Mouse (Mus musculus) inflammation-experienced regulatory T-cells (primary cell): ENCODE results near the gene Olfr1359. TPM values are rescaled to one million over a fixed set of nuclear protein-coding genes. Genes with fewer than 3 reads are reported as not detected.

Source experiments
- polyA plus RNA-seq, 2 experiments: library from polyadenylated mRNA; unstranded; fragments of 100-300 nt; shearing (Covaris generic); gene quantifications; one replicate each; pipeline ENCODE4 v1.2.1; 2017

Gene Olfr1359
- under 1 TPM in 1 of 2 experiments, not detected in 1; 0.71 TPM for polyA plus RNA-seq

GRCm38 (mm10) chr13:21697811-21698210 lies at the start of gene Olfr1359:
Gene Olfr1359, plus strand, starts transcription at chr13:21698111.

GRCm38 (mm10) chr13:21663286-21663685 lies 34.6 kb upstream of the Olfr1359 start, which contains the start of gene Olfr1361:
Gene Olfr1361, minus strand, starts transcription at chr13:21663386.

GRCm38 (mm10) chr13:21677305-21677704 lies 20.6 kb upstream of the Olfr1359 start, which contains the start of gene Olfr1360:
Gene Olfr1360, minus strand, starts transcription at chr13:21677405.

GRCm38 (mm10) chr13:21715864-21716539 lies 18.1 kb downstream of the Olfr1359 start, which contains the start of the genes Hist1h2bl and Hist1h2ai:
Gene Hist1h2bl, minus strand, starts transcription at chr13:21716143.
Gene Hist1h2ai, plus strand, starts transcription at chr13:21716422.

GRCm38 (mm10) chr13:21717397-21718357 lies 19.8 kb downstream of the Olfr1359 start, which contains the start of gene Hist1h3h:
Gene Hist1h3h, plus strand, starts transcription at chr13:21717659.

GRCm38 (mm10) chr13:21721757-21722372 lies 24.0 kb downstream of the Olfr1359 start, which contains the start of gene Hist1h2bm:
Gene Hist1h2bm, plus strand, starts transcription at chr13:21722044.

GRCm38 (mm10) chr13:21734906-21735767 lies 37.2 kb downstream of the Olfr1359 start, which contains the start of gene Hist1h4j:
Gene Hist1h4j, plus strand, starts transcription at chr13:21735064.

GRCm38 (mm10) chr13:21750159-21751017 lies 52.5 kb downstream of the Olfr1359 start, which contains the start of gene Hist1h4k:
Gene Hist1h4k, minus strand, starts transcription at chr13:21750505.

GRCm38 (mm10) chr13:21753524-21754285 lies 55.8 kb downstream of the Olfr1359 start, which contains the start of the genes Hist1h2ak and Hist1h2bn:
Gene Hist1h2ak, minus strand, starts transcription at chr13:21753827.
Gene Hist1h2bn, plus strand, starts transcription at chr13:21754123.

Other genes with a start within 250 kb of the Olfr1359 start
- gene Zscan26, start 244.4 kb upstream of the Olfr1359 start, polyA plus RNA-seq = 1 to 10 TPM; 7.6 to 7.7 TPM
- gene Nkapl, start 229.6 kb upstream of the Olfr1359 start, polyA plus RNA-seq = under 1 TPM; 0.11 to 0.44 TPM
- not detected for gene Zkscan4, start 219.2 kb upstream of the Olfr1359 start, polyA plus RNA-seq
- gene Gm10065, start 218.7 kb upstream of the Olfr1359 start, polyA plus RNA-seq = not detected
- under 1 TPM; 0.08 to 0.54 TPM for gene AK157302, start 202.9 kb upstream of the Olfr1359 start, polyA plus RNA-seq
- 10 to 100 TPM; 10.6 to 16.4 TPM for gene Gm11273, start 196.7 kb upstream of the Olfr1359 start, polyA plus RNA-seq
- 10 to 100 TPM in 1 of 2 experiments, 1 to 10 TPM in 1; 7.6 to 12.8 TPM for gene Zkscan8, start 167.0 kb upstream of the Olfr1359 start, polyA plus RNA-seq
- not detected for gene Olfr1366, start 155.3 kb upstream of the Olfr1359 start, polyA plus RNA-seq
- 1 to 10 TPM in 1 of 2 experiments, under 1 TPM in 1; 0.95 to 2.1 TPM for gene Olfr1535, start 138.2 kb upstream of the Olfr1359 start, polyA plus RNA-seq
- not detected for gene Olfr1364, start 116.4 kb upstream of the Olfr1359 start, polyA plus RNA-seq
- gene Olfr1362, start 84.1 kb upstream of the Olfr1359 start, polyA plus RNA-seq = not detected
- not detected for gene Olfr11, start 55.6 kb upstream of the Olfr1359 start, polyA plus RNA-seq
- under 1 TPM in 1 of 2 experiments, not detected in 1; 0.60 TPM for gene Olfr1361, start 34.7 kb upstream of the Olfr1359 start, polyA plus RNA-seq
- gene Olfr1360, start 20.7 kb upstream of the Olfr1359 start, polyA plus RNA-seq = under 1 TPM in 1 of 2 experiments, not detected in 1; 0.21 TPM
- gene Hist1h2bl, start 18.0 kb downstream of the Olfr1359 start, polyA plus RNA-seq = 1 to 10 TPM in 1 of 2 experiments, not detected in 1; 1.4 TPM
- gene Hist1h2ai, start 18.3 kb downstream of the Olfr1359 start, polyA plus RNA-seq = 10 to 100 TPM; 14.1 to 15.1 TPM
- 1 to 10 TPM; 1.7 to 2.2 TPM for gene Hist1h3h, start 19.5 kb downstream of the Olfr1359 start, polyA plus RNA-seq
- not detected for gene Hist1h2bm, start 23.9 kb downstream of the Olfr1359 start, polyA plus RNA-seq
- gene Hist1h4j, start 37.0 kb downstream of the Olfr1359 start, polyA plus RNA-seq = under 1 TPM in 1 of 2 experiments, not detected in 1; 0.34 TPM
- gene Hist1h4k, start 52.4 kb downstream of the Olfr1359 start, polyA plus RNA-seq = 10 to 100 TPM in 1 of 2 experiments, 1 to 10 TPM in 1; 4.7 to 30.8 TPM
- 1 to 10 TPM; 2.4 to 8.2 TPM for gene Hist1h2ak, start 55.7 kb downstream of the Olfr1359 start, polyA plus RNA-seq
- gene Hist1h2bn, start 56.0 kb downstream of the Olfr1359 start, polyA plus RNA-seq = 1 to 10 TPM; 3.2 to 5.7 TPM
- 1 to 10 TPM; 2.0 to 3.3 TPM for gene Hist1h1b, start 82.5 kb downstream of the Olfr1359 start, polyA plus RNA-seq
- gene Hist1h3i, start 85.3 kb downstream of the Olfr1359 start, polyA plus RNA-seq = 1 to 10 TPM in 1 of 2 experiments, not detected in 1; 1.5 TPM
- 1 to 10 TPM; 2.5 to 3.2 TPM for gene Hist1h2an, start 89.1 kb downstream of the Olfr1359 start, polyA plus RNA-seq
- 1 to 10 TPM in 1 of 2 experiments, not detected in 1; 1.6 TPM for gene Hist1h2bp, start 89.3 kb downstream of the Olfr1359 start, polyA plus RNA-seq
- gene Hist1h2bq, start 112.1 kb downstream of the Olfr1359 start, polyA plus RNA-seq = 10 to 100 TPM in 1 of 2 experiments, 1 to 10 TPM in 1; 7.5 to 13.4 TPM
- gene Hist1h2ao, start 112.4 kb downstream of the Olfr1359 start, polyA plus RNA-seq = not detected
- gene Hist1h4m, start 113.6 kb downstream of the Olfr1359 start, polyA plus RNA-seq = 10 to 100 TPM; 42.5 to 43.7 TPM
- gene Hist1h4n, start 134.1 kb downstream of the Olfr1359 start, polyA plus RNA-seq = 10 to 100 TPM; 22.4 to 34.7 TPM
- 100 to 1,000 TPM; 128 to 153 TPM for gene Hist1h2ap, start 135.4 kb downstream of the Olfr1359 start, polyA plus RNA-seq
- gene Hist1h2br, start 135.6 kb downstream of the Olfr1359 start, polyA plus RNA-seq = 10 to 100 TPM in 1 of 2 experiments, 1 to 10 TPM in 1; 7.3 to 14.5 TPM
- gene Zfp184, start 247.0 kb downstream of the Olfr1359 start, polyA plus RNA-seq = under 1 TPM in 1 of 2 experiments, not detected in 1; 0.36 TPM